Mouse (Mus musculus) spleen, adult 2 months (tissue): Measurements from ENCODE around the gene Acot9. TPM values are rescaled to one million over a fixed set of nuclear protein-coding genes. Genes with fewer than 3 reads are reported as not detected.

Source experiments
- DNase-seq, 2 experiments: peaks; one replicate each; pipeline versions ENCODE4 v3.0.0 to v3.0.0-alpha.2; 2012 to 2021; ENCODE audit warnings: low spot score in 2 of 2, low read depth in 1 of 2
- H3K27ac ChIP-seq: fragments of 200-500 bp; 2 replicates; pipeline ENCODE4 v1.5.1; 2012; ENCODE audit warnings: low read length, inconsistent platforms; ENCODE audit not compliant: insufficient read depth
- H3K27me3 ChIP-seq: fragments of 200-500 bp; 2 replicates; pipeline ENCODE4 v1.6.1; 2012; ENCODE audit warnings: mild to moderate bottlenecking, moderate library complexity, low read length, inconsistent platforms; ENCODE audit not compliant: control insufficient read depth, insufficient read depth
- H3K36me3 ChIP-seq: fragments of 200-500 bp; 2 replicates; pipeline ENCODE4 v1.6.1; 2012; ENCODE audit warnings: mild to moderate bottlenecking, low read length, inconsistent platforms; ENCODE audit not compliant: control insufficient read depth, insufficient read depth
- H3K4me1 ChIP-seq: fragments of 200-500 bp; 2 replicates; pipeline ENCODE4 v1.6.1; 2011; ENCODE audit warnings: inconsistent platforms; ENCODE audit not compliant: control insufficient read depth, insufficient read depth, insufficient read length
- H3K4me3 ChIP-seq: fragments of 200-500 bp; 2 replicates; pipeline ENCODE4 v1.5.1; 2011; ENCODE audit warnings: mild to moderate bottlenecking, inconsistent platforms; ENCODE audit not compliant: insufficient read depth, insufficient read length; ENCODE audit errors: extremely low read depth
- CTCF ChIP-seq: fragments of 200-500 bp; IDR thresholded peaks from 2 replicates; pipeline ENCODE4 v1.5.1; 2011; ENCODE audit warnings: mild to moderate bottlenecking, inconsistent platforms; ENCODE audit not compliant: insufficient read depth, insufficient read length, insufficient replicate concordance; ENCODE audit errors: extremely low read depth
- POLR2A ChIP-seq: fragments of 200-500 bp; IDR thresholded peaks from 2 replicates; pipeline ENCODE4 v1.6.1; 2011; ENCODE audit warnings: low read depth, low read length, inconsistent platforms
- WGBS: fragments of 180-500 bp; shearing (Covaris S2); methylation state at CpG from one replicate; pipeline ENCODE4 v1.1.7; 2018; 5-methylcytosine and 5-hydroxymethylcytosine counted together
- polyA plus RNA-seq: library from polyadenylated mRNA; depleted of rRNA; stranded (reverse); fragments of >200 nt; gene quantifications from 2 replicates; pipeline ENCODE4 v1.2.3, GENCODE M21; 2012; rRNA removed

Acot9 gene
- 6.3 and 6.9 TPM in 2 replicates for polyA plus RNA-seq

DNA sequence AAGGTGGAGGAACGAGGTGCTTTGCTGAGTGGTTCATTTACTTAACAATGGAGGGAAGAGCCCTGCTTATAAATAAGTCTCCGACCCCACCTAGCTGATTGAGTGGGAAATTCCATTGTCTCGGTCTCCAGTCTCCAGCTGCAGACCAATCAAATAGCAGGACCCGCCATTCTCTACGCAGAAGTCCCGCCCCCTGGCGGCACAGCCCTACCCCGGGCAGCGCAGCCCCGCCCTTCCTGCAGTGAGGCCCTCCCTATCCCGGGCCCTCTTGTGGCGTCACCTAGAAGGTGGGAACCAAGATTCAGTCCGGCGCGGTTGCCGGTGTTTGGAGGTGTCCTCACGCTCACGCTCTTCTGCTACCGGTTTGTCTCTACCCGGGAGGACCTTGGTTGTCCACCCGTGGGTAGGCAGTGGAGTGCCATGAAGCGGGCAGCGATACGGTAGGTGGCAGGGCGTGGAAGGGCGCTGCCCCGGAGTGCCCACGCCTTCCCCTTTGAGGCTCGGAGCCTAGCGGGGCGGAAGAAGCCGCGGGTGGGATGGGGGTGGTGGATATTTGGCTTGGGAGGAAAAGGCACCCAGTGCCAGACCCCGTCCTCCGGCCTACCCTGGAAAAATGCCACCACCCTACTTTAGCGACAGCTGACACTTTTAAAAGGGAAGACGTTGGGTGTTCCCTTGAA lies at the start of gene Acot9:
Acot9 (plus strand) TSS at position 209 of the 680 bp plus-strand sequence.
- Histone ChIP-seq H3K4me3 (peak within 1 kb of the TSS; percentile 82), H3K4me1 (no peaks in the 10 kb centered on the region; the same call in 1 of the 2 replicates), H3K36me3 (no peaks in the 10 kb centered on the region), H3K27me3 (no peaks in the 10 kb centered on the region), H3K27ac (peak within 1 kb of the TSS; percentile 94)
- 27% methylated on average over 37 of the region's 37 CpGs for WGBS
- TF ChIP-seq CTCF (no peak), POLR2A (peak; percentile 50; the same call in 1 of the 2 replicates)
- DNase-seq, result peak; percentile 77 to 86

- H3K4me1 ChIP-seq, result no peaks in the 10 kb centered on the region; the same call in 1 of the 2 replicates
- no peak for DNase-seq
- no peak overlapping the region for H3K27ac ChIP-seq
- peak overlapping the region; percentile 14; the same call in 1 of the 2 replicates for H3K4me3 ChIP-seq
- 41% methylated on average over 5 of the region's 5 CpGs for WGBS
- TF ChIP-seq CTCF, result no peak
- H3K27me3 ChIP-seq, result no peaks in the 10 kb centered on the region
- peaks cover 1% of the 10 kb centered on the region; the same call in 1 of the 2 replicates for H3K36me3 ChIP-seq
These were observed 47.7 kb upstream of the Acot9 start for GRCm38 (mm10) chrX:155214291-155215136.

DNA sequence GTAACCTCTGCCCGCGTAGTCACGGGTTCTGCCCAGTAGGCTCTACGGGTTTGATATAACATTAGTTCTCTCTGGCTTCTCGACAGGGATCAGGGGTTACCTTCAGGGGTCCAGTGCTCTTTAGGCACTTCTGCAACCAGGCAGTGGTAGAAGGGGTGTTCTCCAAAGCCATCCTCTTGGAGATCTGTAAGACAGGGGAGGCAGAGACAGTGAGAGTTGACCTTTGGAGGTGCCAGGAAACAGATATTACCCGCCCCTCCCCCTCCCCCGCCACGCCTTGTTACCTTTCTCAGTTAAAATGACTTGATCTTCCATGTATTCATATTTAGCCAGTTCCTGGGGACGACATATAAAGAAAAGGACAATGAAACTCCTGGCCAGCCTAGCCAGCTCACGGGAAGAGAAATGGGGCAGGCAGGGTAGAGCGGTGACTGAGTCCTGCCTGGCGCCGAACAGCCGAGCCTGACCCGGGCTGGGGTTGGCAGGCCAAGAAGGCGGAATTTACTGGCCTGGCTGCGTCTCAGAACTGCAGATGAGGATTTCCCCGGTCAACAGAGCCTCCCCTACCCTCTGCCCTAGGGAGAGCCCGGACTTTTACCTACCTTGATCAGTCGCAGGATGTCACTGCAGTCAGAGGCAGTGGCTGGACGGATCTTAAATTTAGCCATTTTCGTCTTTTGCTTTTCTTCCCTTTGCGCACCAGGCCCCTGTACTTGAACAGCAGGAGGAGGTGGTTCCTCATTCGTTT lies 46.6 kb upstream of the Acot9 start:
- Histone ChIP-seq H3K4me3 (peak overlapping the region; percentile 82), H3K4me1 (no peaks in the 10 kb centered on the region; the same call in 1 of the 2 replicates), H3K27ac (peak overlapping the region; percentile 98), H3K27me3 (no peaks in the 10 kb centered on the region), H3K36me3 (peaks cover 1% of the 10 kb centered on the region; the same call in 1 of the 2 replicates)
- peak in 1 of 2 experiments; percentile 6 for DNase-seq
- WGBS, result 34% methylated on average over 24 of the region's 24 CpGs
- no peak for TF ChIP-seq POLR2A
- no peak for TF ChIP-seq CTCF

DNA sequence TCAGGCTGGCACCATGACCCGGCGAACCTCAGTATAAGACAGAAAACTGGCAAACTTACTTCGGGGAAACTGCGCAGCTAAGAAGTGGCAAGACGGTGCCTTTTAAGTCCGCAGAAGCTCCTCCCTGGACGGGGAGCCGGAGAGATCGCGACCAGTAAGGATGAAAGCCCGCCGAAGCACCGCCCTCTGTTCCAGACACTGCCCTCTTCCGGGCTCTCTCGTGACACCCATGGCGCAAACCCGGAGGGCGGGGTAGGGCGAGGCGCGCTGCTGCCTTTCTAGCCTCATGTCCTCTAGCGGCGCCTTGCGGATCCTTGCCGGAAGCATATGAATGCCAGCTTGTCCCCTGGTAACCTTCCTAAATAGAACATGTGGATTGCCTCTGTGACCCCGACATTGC lies 46.0 kb upstream of the Acot9 start, which contains the start of gene Sat1:
Sat1 (minus strand) TSS at position 179 of the 400 bp plus-strand sequence.
- WGBS, result 23% methylated on average over 26 of the region's 26 CpGs
- Histone ChIP-seq H3K27me3 (no peaks in the 10 kb centered on the region), H3K27ac (peak within 1 kb of the TSS; percentile 98), H3K4me3 (peak within 1 kb of the TSS; percentile 82), H3K36me3 (peaks cover 1% of the 10 kb centered on the region; the same call in 1 of the 2 replicates), H3K4me1 (no peaks in the 10 kb centered on the region; the same call in 1 of the 2 replicates)
- TF ChIP-seq CTCF (peak; percentile 56; the same call in 1 of the 2 replicates), POLR2A (no peak; the same call in 1 of the 2 replicates)
- peak; percentile 87 to 89 for DNase-seq

DNA sequence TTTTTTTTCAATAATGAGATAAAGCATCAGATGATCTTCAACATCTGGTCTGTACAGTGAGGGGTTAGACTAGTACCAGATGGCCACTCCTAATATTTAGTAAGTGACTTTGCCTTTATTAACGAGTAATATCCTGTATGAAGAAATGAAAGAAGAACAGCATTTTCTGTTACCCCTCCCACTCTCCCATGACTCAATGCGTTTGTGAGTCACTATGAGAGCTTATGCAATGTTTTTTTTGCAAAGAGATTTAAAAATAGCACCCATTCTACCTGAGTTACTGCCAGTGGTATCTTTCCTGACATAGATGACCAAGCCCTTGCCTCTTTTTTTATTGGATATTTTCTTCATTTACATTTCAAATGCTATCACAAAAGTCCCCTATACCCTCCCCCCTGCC lies 44.0 kb upstream of the Acot9 start:
- TF ChIP-seq CTCF, result no peak
- no peak for TF ChIP-seq POLR2A
- no peak for DNase-seq
- Histone ChIP-seq H3K27ac (no peak overlapping the region), H3K27me3 (no peaks in the 10 kb centered on the region), H3K4me1 (no peaks in the 10 kb centered on the region; the same call in 1 of the 2 replicates), H3K36me3 (peaks cover 1% of the 10 kb centered on the region; the same call in 1 of the 2 replicates), H3K4me3 (no peak overlapping the region)
- WGBS, result 57% methylated on average over 2 of the region's 2 CpGs

- Histone ChIP-seq H3K27ac (no peak overlapping the region), H3K27me3 (no peaks in the 10 kb centered on the region)
- TF ChIP-seq POLR2A, result no peak
- no peak for TF ChIP-seq CTCF
These were observed 5.4 kb upstream of the Acot9 start for GRCm38 (mm10) chrX:155256856-155257255.

More at GRCm38 (mm10) chrX:155256856-155257255, 5.4 kb upstream of the Acot9 start:
- Histone ChIP-seq H3K36me3 (no peaks in the 10 kb centered on the region), H3K4me1 (no peaks in the 10 kb centered on the region), H3K4me3 (no peak overlapping the region)
- no peak for DNase-seq
